Mouse (Mus musculus) heart, embryonic 14.5 days (tissue): ENCODE results near the gene Ssb. TPM values are rescaled to one million over a fixed set of nuclear protein-coding genes. Genes with fewer than 3 reads are reported as not detected.
A peak's percentile ranks its signal among the peaks of the same experiment; 100 is the strongest.
"Not testable (repeated sequence)": the region's sequence is repeated elsewhere in the genome, so short reads cannot be mapped to it uniquely, and the experiment has no call there.

Source experiments
- ATAC-seq: fragments of 200-750 bp; cut with Nextera tagmentation; 2 replicates; pipeline ENCODE4 v1.8.0; 2017; ENCODE audit warnings: low read depth, moderate TSS enrichment; ENCODE audit not compliant: insufficient number of reproducible peaks, insufficient read depth, low FRiP score
- H3K27ac ChIP-seq, 2 experiments: fragments of 200-500 bp in 1 of 2; fragments of 300-500 bp in 1 of 2; sonication (generic) in 1 of 2; replicated peaks in 1 of 2; 2 replicates each; pipeline ENCODE4 v1.5.1; 2012 to 2014; ENCODE audit warnings: low read depth in 2 of 2, low read length in 2 of 2, control low read depth in 1 of 2, mild to moderate bottlenecking in 1 of 2, mixed read lengths in 1 of 2; ENCODE audit not compliant: control insufficient read depth in 1 of 2, insufficient read depth in 1 of 2
- H3K27me3 ChIP-seq: fragments of 300-500 bp; sonication (generic); 2 replicates; pipeline ENCODE4 v1.6.1; 2014; ENCODE audit warnings: mild to moderate bottlenecking, low read length, control low read depth; ENCODE audit not compliant: control insufficient read depth, insufficient read depth
- H3K36me3 ChIP-seq: fragments of 300-500 bp; sonication (generic); 2 replicates; pipeline ENCODE4 v1.6.1; 2014; ENCODE audit warnings: mild to moderate bottlenecking, control low read depth, low read length, mixed read lengths; ENCODE audit not compliant: control insufficient read depth, insufficient read depth
- H3K4me1 ChIP-seq, 2 experiments: fragments of 200-500 bp in 1 of 2; fragments of 300-500 bp in 1 of 2; sonication (generic) in 1 of 2; 2 replicates each; pipeline ENCODE4 v1.6.1; 2012 to 2014; ENCODE audit warnings: low read length in 2 of 2, control low read depth in 1 of 2, mixed read lengths in 1 of 2; ENCODE audit not compliant: control insufficient read depth in 2 of 2, insufficient read depth in 2 of 2
- H3K4me2 ChIP-seq: fragments of 300-500 bp; sonication (generic); 2 replicates; pipeline ENCODE4 v1.6.1; 2014; ENCODE audit warnings: mild to moderate bottlenecking, low read length
- H3K4me3 ChIP-seq, 2 experiments: fragments of 200-500 bp in 1 of 2; fragments of 300-500 bp in 1 of 2; sonication (generic) in 1 of 2; 2 replicates each; pipeline ENCODE4 v1.5.1; 2012 to 2014; ENCODE audit warnings: low read length in 2 of 2, mild to moderate bottlenecking in 2 of 2, control low read depth in 1 of 2, low read depth in 1 of 2, moderate library complexity in 1 of 2; ENCODE audit not compliant: control insufficient read depth in 1 of 2, insufficient read depth in 1 of 2
- H3K9ac ChIP-seq: fragments of 300-500 bp; sonication (generic); 2 replicates; pipeline ENCODE4 v1.6.1; 2014; ENCODE audit warnings: mild to moderate bottlenecking, low read length
- H3K9me3 ChIP-seq: fragments of 300-500 bp; sonication (generic); 2 replicates; pipeline ENCODE4 v1.6.1; 2016; ENCODE audit warnings: low read length, control low read depth; ENCODE audit not compliant: control insufficient read depth
- WGBS: fragments of 180-500 bp; shearing (Covaris S2); extraction: QIAGEN DNeasy Blood & Tissue Kit; methylation state at CpG from one replicate; pipeline ENCODE4 v1.1.7; 2014; 5-methylcytosine and 5-hydroxymethylcytosine counted together
- polyA plus RNA-seq: library from polyadenylated mRNA; unstranded; fragments of >200 nt; fragmentation: Nextera tagmentation; extraction: Ambion mirVana; gene quantifications from 2 replicates; pipeline ENCODE4 v1.2.1, GENCODE M21; 2014

The Ssb gene
- polyA plus RNA-seq, 1 experiment from 2014 or later: 186 TPM

- H3K4me3 ChIP-seq: no peak overlapping the region
- H3K9me3 ChIP-seq: no peaks in the 10 kb centered on the region
- H3K4me2 ChIP-seq: no peak overlapping the region
- no peaks in the 10 kb centered on the region for H3K36me3 ChIP-seq
- WGBS: 68% methylated on average over 5 of the region's 5 CpGs
- H3K4me1 ChIP-seq: peaks cover 0 to 6% of the 10 kb centered on the region in 2 experiments; a peak in 2 of 4 replicates
- H3K27ac ChIP-seq: no peak overlapping the region
- ATAC-seq: no peak
- H3K9ac ChIP-seq: no peak overlapping the region
- H3K27me3 ChIP-seq: no peaks in the 10 kb centered on the region
These were observed 32.5 kb downstream of the Ssb start for GRCm38 (mm10) chr2:69893891-69894290.

GRCm38 (mm10) chr2:69895502-69896223 lies 34.3 kb downstream of the Ssb start:
- no peak overlapping the region for H3K27ac ChIP-seq
- H3K4me3 ChIP-seq: no peak overlapping the region
- 60% methylated on average over 14 of the region's 14 CpGs for WGBS
- no peak for ATAC-seq
- no peak overlapping the region for H3K4me2 ChIP-seq
- H3K27me3 ChIP-seq: no peaks in the 10 kb centered on the region
- H3K9me3 ChIP-seq: no peaks in the 10 kb centered on the region
- H3K4me1 ChIP-seq: peaks cover 0 to 20% of the 10 kb centered on the region in 2 experiments; a peak in 2 of 4 replicates
- no peak overlapping the region for H3K9ac ChIP-seq
- no peaks in the 10 kb centered on the region for H3K36me3 ChIP-seq

GRCm38 (mm10) chr2:69896224-69896581 lies 34.8 kb downstream of the Ssb start:
- H3K9ac ChIP-seq: no peak overlapping the region
- H3K27ac ChIP-seq: no peak overlapping the region
- H3K4me1 ChIP-seq: peaks cover 0 to 20% of the 10 kb centered on the region in 2 experiments; a peak in 2 of 4 replicates
- H3K9me3 ChIP-seq: no peaks in the 10 kb centered on the region
- peaks cover 5% of the 10 kb centered on the region; the same call in 1 of the 2 replicates for H3K36me3 ChIP-seq
- ATAC-seq: no peak
- 89% methylated on average over 4 of the region's 4 CpGs for WGBS
- no peaks in the 10 kb centered on the region for H3K27me3 ChIP-seq
- H3K4me3 ChIP-seq: no peak overlapping the region
- H3K4me2 ChIP-seq: no peak overlapping the region

GRCm38 (mm10) chr2:69897039-69897617 lies 35.8 kb downstream of the Ssb start, which contains the start of gene Ubr3:
Gene Ubr3, plus strand, starts transcription at chr2:69897246.
- under 1% methylated on average over 60 of the region's 65 CpGs for WGBS
- Histone ChIP-seq H3K4me2 (peak within 1 kb of the TSS; percentile 78), H3K27me3 (no peaks in the 10 kb centered on the region), H3K36me3 (peaks cover 14% of the 10 kb centered on the region), H3K9me3 (no peaks in the 10 kb centered on the region), H3K4me3 (peak within 1 kb of the TSS; percentile 87 to 99), H3K27ac (peak within 1 kb of the TSS; percentile 76 to 96), H3K9ac (peak within 1 kb of the TSS; percentile 99), H3K4me1 (peaks cover 0 to 20% of the 10 kb centered on the region in 2 experiments; a peak in 2 of 4 replicates)
- ATAC-seq: peak; percentile 94

GRCm38 (mm10) chr2:69897618-69898575 lies 36.5 kb downstream of the Ssb start:
- under 1% methylated on average over 54 of the region's 55 CpGs for WGBS
- Histone ChIP-seq H3K9ac (peak overlapping the region; percentile 99), H3K4me3 (peak overlapping the region; percentile 87 to 99), H3K27ac (peak overlapping the region; percentile 76 to 96), H3K4me1 (peaks cover 0 to 20% of the 10 kb centered on the region in 2 experiments; a peak in 2 of 4 replicates), H3K27me3 (no peaks in the 10 kb centered on the region), H3K36me3 (peaks cover 18% of the 10 kb centered on the region), H3K9me3 (no peaks in the 10 kb centered on the region), H3K4me2 (peak overlapping the region; percentile 78)
- ATAC-seq: peak; percentile 70

- Histone ChIP-seq H3K4me1 (peaks cover 0 to 18% of the 10 kb centered on the region in 2 experiments; a peak in 2 of 4 replicates), H3K4me3 (no peak overlapping the region), H3K4me2 (no peak overlapping the region), H3K27ac (no peak overlapping the region), H3K27me3 (no peaks in the 10 kb centered on the region), H3K9ac (no peak overlapping the region), H3K36me3 (peaks cover 24% of the 10 kb centered on the region), H3K9me3 (no peaks in the 10 kb centered on the region)
- WGBS: 84% methylated on average over 3 of the region's 3 CpGs
- no peak for ATAC-seq
These were observed 42.2 kb downstream of the Ssb start for GRCm38 (mm10) chr2:69903541-69903940.

- H3K9me3 ChIP-seq, ATAC-seq, H3K27me3 ChIP-seq, H3K4me3 ChIP-seq, H3K36me3 ChIP-seq, H3K9ac ChIP-seq, H3K4me1 ChIP-seq, H3K27ac ChIP-seq, H3K4me2 ChIP-seq: not testable (repeated sequence)
- WGBS: 92% methylated on average over 4 of the region's 4 CpGs
These were observed 46.0 kb downstream of the Ssb start for GRCm38 (mm10) chr2:69907394-69907793.
